In genomic region chr8:110956619-110957450, GRCm38 (mm10) we compare ENCODE assay signal across 18 mouse cellular contexts. TPM values are rescaled to one million over a fixed set of nuclear protein-coding genes. Genes with fewer than 3 reads are reported as not detected.
A peak's percentile ranks its signal among the peaks of the same experiment; 100 is the strongest.
DNase-seq lines count a peak whose midpoint lies in the region; ATAC-seq lines count a peak whose summit lies in the region.
"Had no signal": no experiment of that assay in that cellular context is flagged by ENCODE, and none has a peak within 500 bp of the region (broad histone marks: within the 10 kb centered on the region; RNA-seq: fewer than 3 reads in every experiment).

No protein-coding gene starts in this region.

- ATAC-seq in embryonic facial prominence, embryonic 14.5 days (ENCODE audit: low read depth): peak; percentile 22; the same call in 1 of the 2 replicates
- ATAC-seq: Patski had no signal

- WGBS in embryonic facial prominence, embryonic 14.5 days: 89% methylated on average over 15 of the region's 15 CpGs
- WGBS in embryonic facial prominence, embryonic 10.5 days: 92% methylated on average over 15 of the region's 15 CpGs

- H3K27me3 ChIP-seq in embryonic facial prominence, embryonic 14.5 days (replicated peaks; ENCODE audit: control insufficient read depth, insufficient read depth, low read length): no peaks in the 10 kb centered on the region
- no peaks in the 10 kb centered on the region for H3K27me3 ChIP-seq in embryonic facial prominence, embryonic 10.5 days (replicated peaks; ENCODE audit: low read depth, poor library complexity, severe bottlenecking)
- H3K27me3 ChIP-seq: heart, embryonic 12.5 days; liver, embryonic 13.5 days; neural tube, embryonic 12.5 days; Patski had no signal

- intact Hi-C loops in left cerebral cortex, postnatal 4 days (cut with DNase I): no loop called here
- intact Hi-C loops in left cerebral cortex, postnatal 25 days (cut with DNase I): no loop called here

- H3K36me3 ChIP-seq in embryonic facial prominence, embryonic 14.5 days (ENCODE audit: control insufficient read depth, insufficient read depth, low read length): peaks cover 48% of the 10 kb centered on the region
- peaks cover 84% of the 10 kb centered on the region for H3K36me3 ChIP-seq in embryonic facial prominence, embryonic 10.5 days (replicated peaks)

- no peak overlapping the region for H3K4me3 ChIP-seq in embryonic facial prominence, embryonic 14.5 days (ENCODE audit: low read depth, low read length)
- no peak overlapping the region for H3K4me3 ChIP-seq in embryonic facial prominence, embryonic 10.5 days
- H3K4me3 ChIP-seq: erythroblast, embryonic 14.5 days; heart, embryonic 12.5 days; liver, embryonic 13.5 days; midbrain, embryonic 10.5 days; neural tube, embryonic 12.5 days had no signal

- H3K9me3 ChIP-seq in embryonic facial prominence, embryonic 14.5 days (ENCODE audit: control insufficient read depth, low read length): no peaks in the 10 kb centered on the region
- H3K9me3 ChIP-seq in embryonic facial prominence, embryonic 10.5 days: no peaks in the 10 kb centered on the region
- H3K9me3 ChIP-seq: heart, embryonic 12.5 days; liver, embryonic 13.5 days; midbrain, embryonic 10.5 days; neural tube, embryonic 12.5 days had no signal

- no peak for DNase-seq in embryonic facial prominence, embryonic 14.5 days (ENCODE audit: low spot score)
- DNase-seq in embryonic facial prominence, embryonic 10.5 days (ENCODE audit: low spot score): no peak
- peak; percentile 82 for DNase-seq in left cerebral cortex, postnatal 4 days
- no peak for DNase-seq in left cerebral cortex, postnatal 25 days (ENCODE audit: low spot score in 2 of 2)
- peak; percentile 68 for DNase-seq in cerebellum, adult 11 months
- peak; percentile 59 to 68 for DNase-seq in cerebellum, postnatal 36 days
- no peak for DNase-seq in right cerebral cortex, postnatal 25 days
- no peak for DNase-seq in embryo, embryonic 10.5 days (ENCODE audit: low spot score)
- DNase-seq: embryo, embryonic 11 days; kidney, adult 8-10 months; liver, embryonic 13.5 days; lung, postnatal 10 days; right cerebral cortex, postnatal 14 days had no signal

- no peaks in the 10 kb centered on the region for H3K4me1 ChIP-seq in embryonic facial prominence, embryonic 14.5 days (ENCODE audit: control insufficient read depth, insufficient read depth, low read length)
- H3K4me1 ChIP-seq in embryonic facial prominence, embryonic 10.5 days: peaks cover 13% of the 10 kb centered on the region

- no peak overlapping the region for H3K4me2 ChIP-seq in embryonic facial prominence, embryonic 14.5 days (ENCODE audit: low read depth, low read length)
- H3K4me2 ChIP-seq: heart, embryonic 12.5 days; liver, embryonic 13.5 days; neural tube, embryonic 12.5 days had no signal

- H3K9ac ChIP-seq in embryonic facial prominence, embryonic 14.5 days (ENCODE audit: low read depth, low read length): no peak overlapping the region
- H3K9ac ChIP-seq: heart, embryonic 12.5 days; liver, embryonic 13.5 days; neural tube, embryonic 12.5 days had no signal

- no peak overlapping the region for H3K27ac ChIP-seq in embryonic facial prominence, embryonic 14.5 days (replicated peaks; ENCODE audit: low read depth, low read length)
- H3K27ac ChIP-seq in embryonic facial prominence, embryonic 10.5 days (replicated peaks): no peak overlapping the region
- H3K27ac ChIP-seq: liver, embryonic 13.5 days; midbrain, embryonic 10.5 days; neural tube, embryonic 12.5 days had no signal

RNA-seq across cellular contexts. Expression of gene St3gal2, which starts 37.1 kb away (rescaled TPM):
- polyA plus RNA-seq in embryonic facial prominence, embryonic 14.5 days (2014; fragmentation: Nextera tagmentation; extraction: Ambion mirVana): 19.4 and 20.8 TPM in 2 replicates
- 34.5 and 34.8 TPM in 2 replicates for polyA plus RNA-seq in embryonic facial prominence, embryonic 10.5 days (2016; fragmentation: Nextera tagmentation; extraction: Ambion mirVana)
- total RNA-seq in left cerebral cortex, postnatal 4 days (2021): 10 to 100 TPM; 78.9 to 80.6 TPM
- 10 to 100 TPM; 86.2 to 88.7 TPM for total RNA-seq in left cerebral cortex, postnatal 25 days (2021)

RNA-seq across cellular contexts. Expression of gene Ddx19a, which starts 40.8 kb away (rescaled TPM):
- 18.1 and 19.1 TPM in 2 replicates for polyA plus RNA-seq in embryonic facial prominence, embryonic 14.5 days (2014; fragmentation: Nextera tagmentation; extraction: Ambion mirVana)
- 23.7 and 26.3 TPM in 2 replicates for polyA plus RNA-seq in embryonic facial prominence, embryonic 10.5 days (2016; fragmentation: Nextera tagmentation; extraction: Ambion mirVana)
- total RNA-seq in left cerebral cortex, postnatal 4 days (2021): 10 to 100 TPM; 43.2 to 44.0 TPM
- total RNA-seq in left cerebral cortex, postnatal 25 days (2021): 10 to 100 TPM; 30.9 to 31.1 TPM

RNA-seq across cellular contexts. Expression of gene Fuk, which starts 54.5 kb away (rescaled TPM):
- 7.6 and 9.2 TPM in 2 replicates for polyA plus RNA-seq in embryonic facial prominence, embryonic 14.5 days (2014; fragmentation: Nextera tagmentation; extraction: Ambion mirVana)
- 16.2 and 16.5 TPM in 2 replicates for polyA plus RNA-seq in embryonic facial prominence, embryonic 10.5 days (2016; fragmentation: Nextera tagmentation; extraction: Ambion mirVana)
- 1 to 10 TPM; 7.8 to 7.9 TPM for total RNA-seq in left cerebral cortex, postnatal 4 days (2021)
- 10 to 100 TPM; 15.9 to 19.0 TPM for total RNA-seq in left cerebral cortex, postnatal 25 days (2021)

Comparison
In these comparisons a context has a peak if more than half of its experiments do, and no peak if none do; other contexts are left out.
1. DNase-seq: peak in left cerebral cortex, postnatal 4 days (single experiment), cerebellum, adult 11 months (single experiment) and cerebellum, postnatal 36 days (2 of 2); none in embryonic facial prominence, embryonic 14.5 days (single experiment), embryonic facial prominence, embryonic 10.5 days (single experiment), left cerebral cortex, postnatal 25 days (0 of 2), right cerebral cortex, postnatal 25 days (single experiment) and embryo, embryonic 10.5 days (single experiment).